In the genomic region with DNA sequence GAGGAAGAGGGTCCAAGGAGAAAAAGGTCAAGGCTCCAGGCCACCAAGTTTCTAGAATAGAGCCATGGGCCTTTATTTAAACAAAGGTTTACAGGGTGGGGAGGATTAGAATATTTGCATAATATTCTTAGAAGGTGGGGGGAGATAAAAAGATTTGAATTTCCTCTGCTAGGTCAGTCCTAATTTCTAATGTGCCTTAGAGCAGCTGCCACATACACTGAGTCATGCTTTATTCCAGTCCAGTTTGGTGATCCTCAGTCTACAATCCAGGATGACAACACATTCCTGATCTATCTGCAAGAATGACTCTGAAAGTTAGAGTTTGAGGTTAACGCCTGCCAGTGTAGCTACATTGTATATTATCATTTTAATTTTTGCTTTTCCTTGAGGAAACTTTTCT, we compare ENCODE assay signal across 29 mouse cellular contexts. TPM values are rescaled to one million over a fixed set of nuclear protein-coding genes. Genes with fewer than 3 reads are reported as not detected.
DNase-seq lines count a peak whose midpoint lies in the region; ATAC-seq and TF ChIP-seq lines count a peak whose summit lies in the region.
"Had no signal": no experiment of that assay in that cellular context is flagged by ENCODE, and none has a peak within 500 bp of the region (broad histone marks: within the 10 kb centered on the region; RNA-seq: fewer than 3 reads in every experiment).

No protein-coding gene starts in this region.

- in situ Hi-C loops in CH12.LX (cut with MboI; ENCODE audit: low pct_ligation_motif_present, low pct_unique_long_range_greater_than_20kb, low sequenced_read_pairs): no loop called here

- peak; percentile 10; the same call in 1 of the 2 replicates for TF ChIP-seq POLR2A in CH12.LX (IDR thresholded peaks at IDR 0.05; ENCODE audit: low read depth, low read length)
- TF ChIP-seq POLR2A in embryonic fibroblast, embryonic 13.5 days (IDR thresholded peaks at IDR 0.05; ENCODE audit: low read depth, low read length): peak; percentile 19; the same call in 1 of the 2 replicates

- H3K36me3 ChIP-seq in embryonic facial prominence, embryonic 15.5 days: no peaks in the 10 kb centered on the region
- 0 out of 2 replicates have a peak, but pooled peaks cover under 1% of the 10 kb centered on the region for H3K36me3 ChIP-seq in embryonic facial prominence, embryonic 10.5 days (replicated peaks)
- peaks cover 0 to 4% of the 10 kb centered on the region in 2 experiments for H3K36me3 ChIP-seq in CH12.LX (replicated peaks in 1 of 2; ENCODE audit: control insufficient read depth in 1 of 2, insufficient read depth in 1 of 2, low read length in 1 of 2)
- H3K36me3 ChIP-seq: embryonic facial prominence, embryonic 13.5 days; heart, embryonic 10.5 days; heart, embryonic 15.5 days; hindbrain, embryonic 13.5 days had no signal

- H3K4me3 ChIP-seq in embryonic facial prominence, embryonic 15.5 days (replicated peaks): no peak overlapping the region
- H3K4me3 ChIP-seq in embryonic facial prominence, embryonic 10.5 days: no peak overlapping the region
- H3K4me3 ChIP-seq in CH12.LX (replicated peaks in 1 of 3; ENCODE audit: low read depth in 2 of 3, low read length in 2 of 3, poor library complexity in 1 of 3): peak overlapping the region in 2 of 3 experiments; percentile 17 to 48
- no peak overlapping the region for H3K4me3 ChIP-seq in embryonic fibroblast, embryonic 13.5 days (ENCODE audit: insufficient read depth, low read length)
- H3K4me3 ChIP-seq: embryonic facial prominence, embryonic 13.5 days; forebrain, embryonic 13.5 days; heart, embryonic 10.5 days; heart, embryonic 15.5 days; hindbrain, embryonic 13.5 days; left cerebral cortex, adult 2 months; liver, embryonic 12.5 days had no signal

- H3K4me2 ChIP-seq in embryonic facial prominence, embryonic 15.5 days (replicated peaks): no peak overlapping the region
- peak overlapping the region; percentile 53 for H3K4me2 ChIP-seq in CH12.LX (ENCODE audit: insufficient read depth, low read depth, poor library complexity, severe bottlenecking)
- H3K4me2 ChIP-seq: embryonic facial prominence, embryonic 13.5 days; forebrain, embryonic 13.5 days; heart, embryonic 15.5 days; hindbrain, embryonic 13.5 days; liver, embryonic 12.5 days had no signal

- no peaks in the 10 kb centered on the region for H3K9me3 ChIP-seq in embryonic facial prominence, embryonic 15.5 days (replicated peaks)
- no peaks in the 10 kb centered on the region for H3K9me3 ChIP-seq in embryonic facial prominence, embryonic 10.5 days
- H3K9me3 ChIP-seq in CH12.LX (replicated peaks; ENCODE audit: low read length): no peaks in the 10 kb centered on the region
- H3K9me3 ChIP-seq: embryonic facial prominence, embryonic 13.5 days; forebrain, embryonic 13.5 days; heart, embryonic 10.5 days; heart, embryonic 15.5 days; hindbrain, embryonic 13.5 days; liver, embryonic 12.5 days; megakaryocyte, embryonic 14.5 days had no signal

- H3K27me3 ChIP-seq in embryonic facial prominence, embryonic 15.5 days: no peaks in the 10 kb centered on the region
- peaks cover 8% of the 10 kb centered on the region for H3K27me3 ChIP-seq in embryonic facial prominence, embryonic 10.5 days (replicated peaks; ENCODE audit: low read depth, poor library complexity, severe bottlenecking)
- H3K27me3 ChIP-seq in CH12.LX (replicated peaks): no peaks in the 10 kb centered on the region
- H3K27me3 ChIP-seq: embryonic facial prominence, embryonic 13.5 days; heart, embryonic 15.5 days; hindbrain, embryonic 13.5 days; megakaryocyte, embryonic 14.5 days had no signal

- H3K9ac ChIP-seq in embryonic facial prominence, embryonic 15.5 days: no peak overlapping the region
- peak overlapping the region; percentile 54 for H3K9ac ChIP-seq in CH12.LX (ENCODE audit: insufficient read depth, low read depth)
- H3K9ac ChIP-seq: embryonic facial prominence, embryonic 13.5 days; forebrain, embryonic 13.5 days; heart, embryonic 15.5 days; hindbrain, embryonic 13.5 days; liver, embryonic 12.5 days; liver, postnatal 0 days had no signal

- no peak for DNase-seq in embryonic facial prominence, embryonic 10.5 days (ENCODE audit: low spot score)
- DNase-seq in CH12.LX (ENCODE audit: extremely low read depth): peak; percentile 52
- DNase-seq in left cerebral cortex, postnatal 36 days (ENCODE audit: low spot score in 2 of 2): no peak
- DNase-seq in ovary, adult 18-20 months (ENCODE audit: low spot score): no peak
- DNase-seq: adrenal gland, postnatal 25 days; cerebellum, adult 11-12 months; cerebellum, adult 9-11 months; embryo, embryonic 11 days; gastrocnemius, postnatal 14 days; heart, adult 11 months; heart, postnatal 36 days; kidney, adult 9 months; kidney, postnatal 14 days; liver, postnatal 0 days; lung, postnatal 36 days; midbrain, embryonic 14.5 days; right cerebral cortex, postnatal 4 days had no signal

- peaks cover 33% of the 10 kb centered on the region for H3K79me2 ChIP-seq in CH12.LX (replicated peaks; ENCODE audit: control insufficient read depth, extremely low read depth, insufficient read depth, poor library complexity, severe bottlenecking)

- WGBS in embryonic facial prominence, embryonic 15.5 days: 81% methylated on average over 1 of the region's 1 CpGs
- 95% methylated on average over 1 of the region's 1 CpGs for WGBS in embryonic facial prominence, embryonic 10.5 days

- dilution Hi-C loops in CH12.LX (cut with MboI; ENCODE audit: extremely low pct_ligation_motif_present, extremely low pct_unique_long_range_greater_than_20kb, low sequenced_read_pairs): no loop called here

- no peak for ATAC-seq in embryonic facial prominence, embryonic 15.5 days (ENCODE audit: insufficient number of reproducible peaks, low FRiP score, low TSS enrichment, low read depth)
- ATAC-seq in megakaryocyte, adult 5-6 weeks (ENCODE audit: poor library complexity, severe bottlenecking): no peak
- ATAC-seq: forebrain, embryonic 13.5 days; intestine, postnatal 0 days; liver, embryonic 12.5 days; liver, postnatal 0 days had no signal

- peaks cover 25% of the 10 kb centered on the region for H3K4me1 ChIP-seq in embryonic facial prominence, embryonic 15.5 days
- peaks cover 30% of the 10 kb centered on the region for H3K4me1 ChIP-seq in embryonic facial prominence, embryonic 10.5 days
- peaks cover 22 to 38% of the 10 kb centered on the region in 2 experiments for H3K4me1 ChIP-seq in CH12.LX (ENCODE audit: control insufficient read depth in 1 of 2, insufficient read depth in 2 of 2)
- H3K4me1 ChIP-seq in embryonic fibroblast, embryonic 13.5 days (ENCODE audit: control insufficient read depth, insufficient read depth, low read length): peaks cover 18% of the 10 kb centered on the region

- TF ChIP-seq RAD21 in CH12.LX (IDR thresholded peaks at IDR 0.05; ENCODE audit: low read depth, low read length): no peak

- intact Hi-C loops in left cerebral cortex, postnatal 36 days (cut with DNase I): loop anchor here (5.0 kb wide), 1 partner anchor 144 kb away; no protein-coding TSS in a partner anchor

- H3K27ac ChIP-seq in embryonic facial prominence, embryonic 15.5 days (replicated peaks): 0 out of 2 replicates have a peak overlapping the region, but pooled peaks have one; percentile 74
- no peak overlapping the region for H3K27ac ChIP-seq in embryonic facial prominence, embryonic 10.5 days (replicated peaks)
- H3K27ac ChIP-seq in CH12.LX (ENCODE audit: insufficient read depth, low read depth): peak overlapping the region; percentile 100
- peak overlapping the region; percentile 98 for H3K27ac ChIP-seq in embryonic fibroblast, embryonic 13.5 days (ENCODE audit: insufficient read depth, low read length)
- H3K27ac ChIP-seq: forebrain, embryonic 13.5 days; heart, embryonic 10.5 days; hindbrain, embryonic 13.5 days; left cerebral cortex, adult 2 months; liver, embryonic 12.5 days had no signal

- TF ChIP-seq EP300 in CH12.LX (IDR thresholded peaks at IDR 0.05; ENCODE audit: low read length): peak; percentile 67

- no peak for TF ChIP-seq CTCF in CH12.LX (conservative IDR thresholded peaks at IDR 0.05 in 1 of 2, IDR thresholded peaks at IDR 0.05 in 1 of 2; ENCODE audit: low read depth in 2 of 2, low read length in 2 of 2)
- TF ChIP-seq CTCF in embryonic fibroblast, embryonic 13.5 days (IDR thresholded peaks at IDR 0.05; ENCODE audit: borderline replicate concordance, insufficient read depth, low read length): no peak

TF ChIP-seq in CH12.LX, 34 proteins besides CTCF, POLR2A, EP300 and RAD21 (continues in another document):
- TF ChIP-seq JUN (IDR thresholded peaks at IDR 0.05; ENCODE audit: insufficient read depth, low read depth, low read length) (no peak; the same call in 1 of the 2 replicates), ZMIZ1 (IDR thresholded peaks at IDR 0.05; ENCODE audit: low read depth, low read length) (0 out of 2 replicates have a peak, but pooled peaks have one; percentile 19), NELFE (IDR thresholded peaks at IDR 0.05; ENCODE audit: low read depth, low read length) (peak; percentile 46; the same call in 1 of the 2 replicates), UBTF (IDR thresholded peaks at IDR 0.05; ENCODE audit: low read depth, low read length) (no peak), ZNF384 (IDR thresholded peaks at IDR 0.05; ENCODE audit: low read depth, low read length) (no peak), MEF2A (IDR thresholded peaks at IDR 0.05; ENCODE audit: borderline replicate concordance, low read depth, low read length) (peak; percentile 13; the same call in 1 of the 2 replicates), TCF12 (IDR thresholded peaks at IDR 0.05; ENCODE audit: low read depth, low read length) (no peak; the same call in 1 of the 2 replicates), POLR2AphosphoS2 (IDR thresholded peaks at IDR 0.05; ENCODE audit: low read depth, low read length) (no peak), SIN3A (IDR thresholded peaks at IDR 0.05; ENCODE audit: low read length) (0 out of 2 replicates have a peak, but pooled peaks have one; percentile 49), USF2 (conservative IDR thresholded peaks at IDR 0.05; ENCODE audit: low read depth, low read length) (no peak), MAFK (IDR thresholded peaks at IDR 0.05; ENCODE audit: insufficient replicate concordance, low read length) (0 out of 2 replicates have a peak, but pooled peaks have one; percentile 5), PAX5 (IDR thresholded peaks at IDR 0.05; ENCODE audit: low read length) (no peak), SMC3 (IDR thresholded peaks at IDR 0.05; ENCODE audit: low read depth, low read length) (no peak), IRF4 (IDR thresholded peaks at IDR 0.05; ENCODE audit: low read depth, low read length) (no peak)

RNA-seq across cellular contexts. Expression of gene Aebp2, which starts 0.8 kb away (rescaled TPM):
- 13.7 and 15.2 TPM in 2 replicates for polyA plus RNA-seq in embryonic facial prominence, embryonic 15.5 days (2015; fragmentation: Nextera tagmentation; extraction: Ambion mirVana)
- 8.1 and 9.4 TPM in 2 replicates for polyA plus RNA-seq in embryonic facial prominence, embryonic 10.5 days (2016; fragmentation: Nextera tagmentation; extraction: Ambion mirVana)
- total RNA-seq in CH12.LX (2012; rRNA removed) (59.9 and 76.8 TPM in 2 replicates), CH12.LX (2014; rRNA removed) (54.4 and 62.1 TPM in 2 replicates)
- polyA plus RNA-seq in CH12.LX (2012; ENCODE audit: insufficient read length, low read depth): 63.3 and 70.8 TPM in 2 replicates
- 96.3 and 105 TPM in 2 replicates for polyA plus RNA-seq in embryonic fibroblast, embryonic 13.5 days (2011; ENCODE audit: insufficient read length, low read depth, missing spikeins)
- 10 to 100 TPM; 55.8 to 68.0 TPM for total RNA-seq in left cerebral cortex, postnatal 36 days (2021)
- 31.5 and 34.2 TPM in 2 replicates for total RNA-seq in megakaryocyte, adult 5-6 weeks (2015)
- total RNA-seq in megakaryocyte, adult 5-6 weeks (2017): 40.5 and 49.7 TPM in 2 replicates

Comparison
In these comparisons a context has a peak if more than half of its experiments do, and no peak if none do; other contexts are left out.
1. H3K4me3 ChIP-seq: peak in CH12.LX (2 of 3); none in embryonic facial prominence, embryonic 15.5 days (single experiment), embryonic facial prominence, embryonic 10.5 days (single experiment) and embryonic fibroblast, embryonic 13.5 days (single experiment).